Mouse (Mus musculus) liver, postnatal 0 days (tissue): Measurements from ENCODE around the gene Matn4.

Experiments
- CTCF ChIP-seq: sonication (generic); IDR thresholded peaks from 2 replicates; pipeline ENCODE4 v1.5.1; 2016; ENCODE audit warnings: antibody characterized with exemption, low read depth
- EP300 ChIP-seq: IDR thresholded peaks from 2 replicates; pipeline ENCODE4 v1.6.1; 2016; ENCODE audit warnings: antibody characterized with exemption, low read depth, mild to moderate bottlenecking

GRCm38 (mm10) chr2:164424406-164424805, 19.4 kb upstream of the Matn4 start:
- TF ChIP-seq CTCF (no peak), EP300 (no peak)
